Mouse (Mus musculus) cerebellum, adult 2 months (tissue): ENCODE results near the gene Ncam2.

Source experiments
- CTCF ChIP-seq: fragments of 200-500 bp; IDR thresholded peaks from 2 replicates; pipeline ENCODE4 v1.5.1; 2011; ENCODE audit warnings: low read depth, mild to moderate bottlenecking, control low read depth, low read length, moderate library complexity, borderline replicate concordance; ENCODE audit not compliant: insufficient read depth
- POLR2A ChIP-seq: fragments of 200-500 bp; IDR thresholded peaks from 2 replicates; pipeline ENCODE4 v1.6.1; 2011; ENCODE audit warnings: low read length, control low read depth, borderline replicate concordance; ENCODE audit not compliant: insufficient read depth

GRCm38 (mm10) chr16:81650286-81650685 lies 449.8 kb downstream of the Ncam2 start:
- no peak for TF ChIP-seq CTCF
- no peak for TF ChIP-seq POLR2A
